Mouse (Mus musculus) Muller cell, postnatal 12 days (primary cell): ENCODE data around the gene Tacc3.

ENCODE experiments used
- DNase-seq: peaks from one replicate; pipeline ENCODE4 v3.0.0-alpha.2; 2015; ENCODE audit errors: inconsistent ontology term

Gene Tacc3

DNA sequence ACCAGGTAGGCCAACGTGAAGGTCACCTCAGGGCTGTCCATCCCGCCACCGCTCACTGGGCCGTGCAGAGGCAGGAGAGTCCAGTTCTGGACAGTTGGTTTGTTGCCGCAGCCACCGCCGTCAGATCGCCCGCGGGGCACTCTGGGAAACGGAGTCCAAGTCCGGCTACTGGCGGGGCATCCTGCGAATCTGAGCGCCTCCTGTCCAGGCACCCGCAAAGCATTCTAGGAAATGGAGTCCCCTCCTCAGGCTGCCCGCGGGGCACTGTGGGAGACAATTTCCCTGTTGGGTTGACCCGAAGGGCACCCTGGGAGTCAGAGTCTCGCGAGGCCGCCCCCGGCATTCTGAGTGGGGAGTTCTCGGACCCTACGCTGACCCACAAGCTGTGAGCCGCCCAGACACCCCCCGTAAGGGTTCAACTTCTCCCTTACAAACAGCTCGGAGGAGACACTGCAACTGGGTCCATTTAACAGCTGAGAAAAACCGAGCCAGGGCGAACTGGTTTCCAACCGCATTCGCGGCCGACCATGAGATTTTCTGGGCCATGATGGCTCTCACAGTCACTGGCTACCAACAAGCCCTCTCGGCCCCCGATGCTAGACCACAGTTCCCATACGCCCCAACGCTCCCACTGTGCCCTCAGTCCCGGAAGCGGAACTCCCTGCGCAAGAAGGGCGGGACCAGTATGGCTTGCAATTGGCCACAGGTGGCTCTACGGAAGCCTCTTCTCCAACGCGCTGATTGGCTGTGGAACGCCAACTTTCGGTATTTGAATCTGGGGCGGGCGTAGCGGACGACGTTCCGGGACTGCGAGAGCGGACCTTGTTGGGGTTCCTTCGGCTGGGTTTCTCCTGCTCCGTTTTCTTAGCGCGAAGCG, at the start of gene Tacc3, which contains the start of gene Tmem129:
Tacc3 (plus strand) TSS at position 342 of the 877 bp plus-strand sequence.
Tmem129 (minus strand) TSS at position 630 of the 877 bp plus-strand sequence.
- DNase-seq: peak; percentile 100

DNA sequence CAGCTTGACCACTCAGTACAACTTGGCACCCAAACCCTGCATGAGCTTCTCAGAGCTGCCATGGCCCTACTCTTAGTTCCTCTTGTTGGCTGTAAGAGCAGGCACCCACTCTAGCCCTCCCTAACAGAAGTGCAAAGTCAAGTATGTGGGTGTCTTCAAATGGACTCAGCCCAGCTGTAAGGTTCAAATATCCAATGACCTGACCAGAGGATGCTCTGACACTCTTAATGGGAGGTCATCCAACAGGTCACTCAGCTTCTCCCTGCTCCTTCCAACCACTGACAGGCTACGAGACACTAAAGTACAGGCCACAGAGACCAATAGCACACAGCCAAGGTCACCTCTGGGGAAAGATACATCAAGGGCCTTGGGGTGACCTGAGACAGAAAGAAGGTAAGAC, 48.7 kb upstream of the Tacc3 start:
- no peak for DNase-seq

DNA sequence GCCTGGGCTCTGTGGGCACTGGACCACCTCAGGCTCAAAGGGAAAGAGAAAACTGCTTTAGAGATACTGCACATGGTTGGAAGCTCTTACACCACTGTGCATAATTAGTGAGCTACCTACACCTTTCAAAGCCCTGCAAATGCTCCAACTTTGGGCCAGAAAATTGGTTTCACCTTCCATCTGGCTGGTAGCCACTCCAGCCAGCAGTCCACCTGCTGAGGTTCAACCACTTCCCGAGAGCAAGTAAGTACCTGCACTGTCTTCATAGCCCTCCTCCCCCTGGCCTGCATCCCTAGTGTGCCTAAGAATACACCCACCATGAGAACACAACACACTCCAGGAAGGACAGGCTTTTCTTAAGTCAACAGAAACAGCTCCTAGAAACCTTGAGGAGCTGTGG, 46.1 kb upstream of the Tacc3 start:
- no peak for DNase-seq

DNA sequence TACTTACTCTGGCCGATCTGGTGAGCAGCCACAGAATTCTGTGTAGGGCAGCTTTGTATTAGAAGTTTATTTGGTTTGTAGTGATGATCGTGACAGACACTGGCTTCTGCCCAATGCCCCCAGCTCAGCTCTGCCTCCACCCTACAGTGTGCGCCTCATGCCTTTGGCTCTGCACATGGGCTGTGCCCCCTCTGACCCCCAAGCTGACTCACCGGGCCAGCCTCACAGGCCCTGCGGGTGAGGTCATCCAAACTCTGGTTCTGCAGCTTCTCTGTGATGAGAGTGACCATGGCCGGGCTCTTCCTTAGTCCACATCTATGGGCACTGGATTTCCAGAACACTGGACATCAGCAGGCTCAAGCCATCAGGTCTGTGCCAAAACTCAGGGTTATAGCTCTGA, 43.5 kb upstream of the Tacc3 start:
- peak; percentile 50 for DNase-seq

DNA sequence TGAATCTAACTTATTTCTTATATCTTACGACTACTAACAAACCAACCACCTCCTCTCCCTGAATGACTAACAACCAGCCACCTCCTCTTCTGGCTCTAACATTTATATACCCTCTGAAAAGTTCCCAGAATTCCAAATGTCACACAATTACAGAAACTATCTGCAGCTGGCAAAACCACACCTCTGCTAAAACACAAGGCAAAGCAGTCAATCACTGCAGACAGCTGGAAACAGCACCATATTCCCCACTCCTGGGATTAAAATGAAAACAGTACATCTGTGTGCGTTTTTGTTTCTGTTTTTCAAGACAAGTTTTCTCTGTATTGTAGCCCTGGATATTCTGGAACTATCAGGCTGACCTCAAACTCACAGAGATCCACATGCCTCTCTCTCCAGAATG, 35.3 kb upstream of the Tacc3 start:
- DNase-seq: no peak

DNA sequence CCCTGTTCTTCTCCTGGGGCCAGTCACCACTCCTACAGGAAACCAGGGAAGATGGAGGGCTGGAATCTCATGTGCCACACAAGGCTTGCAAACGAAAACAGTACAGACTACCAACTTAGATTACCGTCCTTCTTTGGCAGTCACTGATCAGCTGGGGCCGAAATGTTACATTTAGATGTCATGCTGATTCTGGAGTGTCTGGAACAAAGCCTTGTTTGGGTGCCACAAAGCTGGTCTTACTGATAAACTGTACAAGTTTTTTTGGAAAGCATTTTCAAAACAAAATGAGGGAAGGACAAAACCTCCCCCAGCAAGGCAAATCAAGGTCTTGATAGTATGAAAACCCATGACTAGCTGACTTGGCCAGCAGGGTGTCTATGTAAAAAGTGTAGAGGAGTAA, 34.2 kb upstream of the Tacc3 start:
- no peak for DNase-seq

DNA sequence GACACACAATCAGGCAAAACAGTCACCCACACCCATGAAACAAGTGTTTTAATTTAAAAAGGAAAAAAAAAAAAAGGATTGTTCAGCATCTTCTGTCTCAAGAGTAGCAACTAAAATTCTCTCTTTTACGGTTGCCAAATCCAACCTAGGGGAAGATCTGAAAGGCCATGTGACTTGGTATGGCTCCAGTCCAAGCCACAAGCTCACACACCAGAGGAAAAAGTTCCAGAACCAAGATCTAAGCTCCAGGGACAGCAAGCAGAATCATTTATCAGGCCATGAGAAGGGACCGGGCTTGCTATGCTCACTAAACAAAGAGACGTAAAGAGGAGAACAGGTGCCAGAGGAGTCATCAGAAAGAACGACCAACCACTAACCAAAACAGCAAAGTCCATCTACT, 30.0 kb upstream of the Tacc3 start:
- peak; percentile 29 for DNase-seq

DNA sequence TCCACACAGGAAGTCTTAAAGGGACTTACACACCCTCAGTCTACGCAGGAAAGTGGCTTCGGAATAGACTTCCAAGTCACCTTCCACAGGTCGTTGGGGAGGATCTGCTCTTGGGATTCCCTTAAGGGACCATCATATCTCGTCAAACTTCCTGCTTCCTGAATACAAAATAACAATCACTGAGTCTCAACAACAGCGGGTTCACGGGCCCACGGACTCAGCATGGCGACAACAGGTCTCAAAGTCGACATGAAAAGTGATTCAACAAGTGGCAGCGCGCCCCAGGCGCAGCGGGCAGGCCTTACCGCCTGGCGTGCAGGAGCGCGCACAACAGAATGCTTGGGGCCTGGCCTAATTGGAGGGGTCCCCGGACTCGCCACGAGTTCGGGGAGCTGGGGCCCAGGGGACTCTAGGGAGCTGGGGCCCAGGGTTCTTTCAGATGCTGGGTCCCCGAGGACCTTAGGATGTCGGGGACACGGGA, 29.1 kb upstream of the Tacc3 start:
- peak; percentile 82 for DNase-seq

DNA sequence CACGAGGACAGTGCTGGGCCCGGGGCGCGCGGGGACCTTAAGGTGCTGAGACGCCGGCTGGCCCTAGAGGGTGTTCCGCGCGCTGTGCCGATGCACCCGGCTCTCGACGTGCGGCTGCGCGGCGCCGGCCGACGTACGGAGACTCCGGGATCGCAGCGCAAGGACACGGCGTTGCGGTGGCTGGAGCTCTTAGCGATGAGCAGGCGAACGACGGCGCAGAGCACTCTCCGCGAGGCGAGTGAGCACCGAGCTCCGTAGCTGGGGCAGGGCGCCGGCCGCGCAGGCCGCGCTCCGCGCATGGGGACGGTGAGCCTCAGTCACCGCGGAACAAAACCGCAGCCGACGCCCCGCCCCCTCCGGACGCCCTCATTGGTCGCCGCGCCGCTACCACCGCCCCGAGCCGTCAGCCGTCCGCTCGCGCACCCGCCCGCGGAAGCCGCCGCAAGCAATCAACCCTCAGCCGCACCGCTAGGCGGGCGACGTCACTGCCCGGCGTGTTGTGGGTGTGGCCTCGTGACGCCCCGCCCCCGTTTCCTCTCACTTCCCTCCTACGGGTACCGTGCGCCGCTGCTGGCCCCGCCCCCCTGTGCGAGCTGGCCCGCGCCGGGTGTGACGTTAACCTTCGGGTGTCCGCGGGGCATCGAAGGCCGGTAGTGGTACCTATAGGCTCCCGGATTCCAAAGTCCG, 28.5 kb upstream of the Tacc3 start, which contains the start of the genes Fam53a and Gm9903:
Fam53a (minus strand) TSS at position 335 of the 687 bp plus-strand sequence.
Gm9903 (plus strand) TSS at position 625 of the 687 bp plus-strand sequence.
- peak; percentile 99 for DNase-seq

DNA sequence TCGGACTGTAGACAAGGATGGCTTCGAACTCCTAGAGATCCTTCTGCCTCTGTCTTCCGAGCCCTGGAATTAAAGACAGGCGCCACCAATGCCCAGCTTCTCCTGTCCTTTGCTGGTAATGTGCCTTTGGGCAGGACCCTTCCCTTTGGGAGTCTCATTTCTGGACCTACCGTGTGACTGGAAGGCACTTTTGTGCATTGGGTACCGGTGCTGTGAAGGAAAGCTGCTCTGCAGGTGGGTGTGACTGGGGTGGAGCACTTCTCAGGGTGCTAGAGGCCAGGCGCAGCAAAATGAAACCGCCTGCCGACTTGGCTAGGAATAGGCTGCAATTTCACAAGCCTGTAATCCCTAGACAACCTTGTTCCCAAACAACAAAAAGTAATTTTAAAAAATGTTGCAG, 27.9 kb upstream of the Tacc3 start:
- no peak for DNase-seq

DNA sequence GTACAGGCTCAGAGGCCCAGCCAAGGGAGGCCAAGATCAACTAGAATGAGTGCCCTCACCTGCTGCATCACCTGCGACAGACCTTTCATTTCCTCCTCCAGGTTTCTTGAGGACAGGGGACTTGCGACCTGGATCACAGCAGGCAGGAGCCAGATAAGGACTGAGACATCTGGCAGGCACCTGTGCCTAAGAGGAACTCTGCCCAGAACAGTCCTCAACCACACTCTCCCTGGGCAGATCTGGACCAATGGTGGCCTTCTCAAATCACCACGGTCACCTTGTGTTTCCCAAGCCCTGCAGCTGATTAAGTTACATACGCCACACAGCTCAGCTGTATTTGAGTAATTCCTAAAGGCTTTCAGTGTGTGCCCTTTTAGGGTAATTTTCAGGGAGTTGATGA, 27.3 kb upstream of the Tacc3 start:
- DNase-seq: no peak

DNA sequence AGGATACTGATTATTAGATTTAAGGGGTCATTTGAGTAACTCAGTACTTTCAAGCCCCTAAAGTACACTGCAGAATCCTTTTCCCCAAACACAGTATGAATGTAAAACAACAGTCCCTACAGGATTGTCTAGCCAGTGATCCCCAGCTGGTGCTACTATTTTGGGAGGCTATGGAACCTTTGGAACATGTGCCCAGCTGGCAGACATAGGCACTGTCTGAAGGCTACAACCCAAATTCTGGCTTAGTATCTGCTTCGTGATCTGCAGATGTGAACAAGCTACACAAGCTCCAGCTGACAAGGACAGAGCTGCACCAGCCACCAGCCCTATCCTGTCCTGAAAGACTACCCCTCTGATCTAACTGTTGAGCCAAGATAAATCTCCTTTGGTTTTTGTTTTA, 25.4 kb upstream of the Tacc3 start:
- no peak for DNase-seq

DNA sequence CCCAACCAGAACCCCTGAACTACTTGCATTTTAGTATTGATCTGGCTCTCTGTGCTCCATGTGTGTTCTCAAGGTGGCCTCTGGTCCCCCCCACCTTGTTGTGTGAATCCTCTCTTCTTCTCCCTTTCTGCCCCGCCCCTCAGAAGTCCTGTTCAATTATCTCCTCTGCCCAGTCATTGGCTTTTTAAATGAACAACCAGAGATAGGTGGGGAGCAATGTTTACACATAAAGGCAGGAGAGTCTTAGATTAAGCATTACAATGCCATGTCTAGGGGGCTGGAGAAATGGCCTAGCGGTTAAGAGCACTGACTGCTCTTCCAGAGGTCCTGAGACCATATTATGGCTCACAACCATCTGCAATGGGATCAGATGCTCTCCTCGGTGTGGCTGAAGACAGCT, 22.6 kb upstream of the Tacc3 start:
- no peak for DNase-seq

DNA sequence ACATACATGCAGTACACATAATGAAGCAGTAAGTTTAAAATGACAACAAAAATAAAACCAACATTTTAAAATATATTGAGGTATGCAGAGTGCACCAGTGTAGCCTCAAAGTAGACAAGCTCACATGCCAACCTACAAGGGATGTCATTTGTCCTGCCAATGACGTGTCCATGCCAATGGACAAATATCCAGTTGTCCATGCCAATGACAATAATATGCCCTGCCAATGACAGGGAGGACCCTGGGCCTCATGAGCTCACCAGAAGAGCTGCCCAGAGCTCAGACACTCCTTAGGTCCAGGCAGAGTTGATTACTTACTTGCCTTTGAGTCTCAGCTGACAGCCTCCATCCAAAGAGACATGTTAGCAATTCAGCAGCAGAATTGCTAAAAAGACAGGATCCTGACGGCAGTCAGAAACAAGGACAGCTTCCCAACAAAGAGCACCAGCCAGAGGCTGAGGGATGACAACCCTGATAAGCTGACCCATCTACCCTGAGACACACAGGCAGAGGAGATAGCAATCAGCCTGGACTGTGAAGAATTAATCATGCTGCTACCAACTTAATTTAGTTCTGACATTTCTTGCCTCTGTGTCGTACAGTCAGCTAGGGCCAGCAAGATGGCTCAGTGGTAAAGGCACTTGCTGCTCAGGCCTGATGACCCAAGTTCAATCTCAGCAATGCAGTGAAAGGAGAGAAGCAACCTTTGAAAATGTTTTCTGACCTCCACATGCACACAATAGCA, 20.1 kb upstream of the Tacc3 start:
- no peak for DNase-seq

DNA sequence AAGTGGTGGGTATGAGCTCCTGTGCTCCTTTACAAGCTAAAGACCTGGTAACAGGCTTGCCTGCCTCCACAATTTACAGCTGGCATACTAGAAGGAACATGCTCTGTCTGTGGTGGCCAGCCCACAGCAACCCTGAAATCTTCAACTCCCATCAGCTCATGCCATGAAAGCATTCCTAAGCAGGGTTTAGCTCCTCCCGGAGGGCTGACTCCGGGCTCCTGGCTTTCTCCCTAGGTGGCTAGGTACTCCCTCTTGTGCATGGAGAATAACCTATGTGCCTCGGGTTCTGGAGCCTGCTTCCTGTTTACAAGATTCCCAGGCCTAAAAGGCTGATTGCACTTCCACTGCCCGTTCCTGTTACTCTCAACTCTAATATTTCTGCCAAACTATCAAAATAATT, 19.1 kb upstream of the Tacc3 start:
- no peak for DNase-seq

DNA sequence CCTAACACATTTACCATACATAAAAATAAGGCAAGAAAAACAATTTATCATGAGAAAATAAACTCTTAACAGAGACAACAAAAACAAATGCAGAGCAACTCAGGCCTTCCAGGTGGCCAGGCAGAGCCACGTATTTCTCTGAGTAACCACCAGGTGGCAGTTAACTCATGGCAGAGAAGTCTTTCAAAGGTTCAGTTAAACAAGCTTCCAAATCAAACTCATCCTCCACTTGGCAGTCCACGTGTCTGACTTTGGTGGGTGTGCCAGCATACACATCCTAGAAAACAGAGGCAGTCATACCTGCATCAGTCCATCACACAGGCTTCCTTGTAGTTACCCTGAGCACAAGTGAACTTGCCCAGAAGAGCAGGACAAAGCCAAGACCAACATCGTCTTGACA, 17.3 kb upstream of the Tacc3 start:
- DNase-seq: no peak

DNA sequence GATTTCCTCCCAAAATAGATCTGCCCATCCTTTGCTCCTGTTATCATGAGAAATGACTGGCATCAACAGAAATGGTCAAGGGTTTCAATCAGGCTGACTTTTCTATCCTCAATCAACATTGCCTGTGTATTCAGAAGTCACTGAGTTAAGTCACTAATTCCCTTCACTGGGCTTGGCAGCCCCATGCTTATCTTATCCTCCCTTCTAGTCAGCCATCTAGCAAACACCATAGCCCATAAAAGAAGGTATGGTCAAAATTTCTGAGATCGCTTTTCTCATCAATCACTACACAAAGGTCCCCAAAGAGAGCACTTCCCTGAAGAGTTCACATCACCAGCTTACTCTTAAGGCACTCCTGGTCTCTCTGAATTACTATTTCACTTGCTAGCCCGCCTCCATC, 6.9 kb upstream of the Tacc3 start:
- no peak for DNase-seq

DNA sequence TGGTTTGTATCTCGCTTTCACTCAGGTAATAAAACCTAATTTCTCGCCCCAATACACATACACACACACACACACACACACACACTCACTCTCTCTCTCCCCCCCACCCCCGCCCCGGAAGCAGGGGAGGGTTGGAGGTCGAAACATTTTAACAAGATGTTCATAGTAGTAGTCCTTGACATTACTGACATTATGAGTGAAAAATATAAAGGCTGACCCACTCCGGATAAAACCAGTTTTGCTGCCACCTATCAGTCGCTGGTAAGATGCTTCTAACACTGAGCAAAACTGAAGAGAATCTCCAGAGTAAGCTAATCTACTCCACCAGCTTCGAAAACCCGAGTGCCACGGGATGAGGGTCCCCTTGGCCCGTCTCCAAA, 6.4 kb upstream of the Tacc3 start:
- no peak for DNase-seq

DNA sequence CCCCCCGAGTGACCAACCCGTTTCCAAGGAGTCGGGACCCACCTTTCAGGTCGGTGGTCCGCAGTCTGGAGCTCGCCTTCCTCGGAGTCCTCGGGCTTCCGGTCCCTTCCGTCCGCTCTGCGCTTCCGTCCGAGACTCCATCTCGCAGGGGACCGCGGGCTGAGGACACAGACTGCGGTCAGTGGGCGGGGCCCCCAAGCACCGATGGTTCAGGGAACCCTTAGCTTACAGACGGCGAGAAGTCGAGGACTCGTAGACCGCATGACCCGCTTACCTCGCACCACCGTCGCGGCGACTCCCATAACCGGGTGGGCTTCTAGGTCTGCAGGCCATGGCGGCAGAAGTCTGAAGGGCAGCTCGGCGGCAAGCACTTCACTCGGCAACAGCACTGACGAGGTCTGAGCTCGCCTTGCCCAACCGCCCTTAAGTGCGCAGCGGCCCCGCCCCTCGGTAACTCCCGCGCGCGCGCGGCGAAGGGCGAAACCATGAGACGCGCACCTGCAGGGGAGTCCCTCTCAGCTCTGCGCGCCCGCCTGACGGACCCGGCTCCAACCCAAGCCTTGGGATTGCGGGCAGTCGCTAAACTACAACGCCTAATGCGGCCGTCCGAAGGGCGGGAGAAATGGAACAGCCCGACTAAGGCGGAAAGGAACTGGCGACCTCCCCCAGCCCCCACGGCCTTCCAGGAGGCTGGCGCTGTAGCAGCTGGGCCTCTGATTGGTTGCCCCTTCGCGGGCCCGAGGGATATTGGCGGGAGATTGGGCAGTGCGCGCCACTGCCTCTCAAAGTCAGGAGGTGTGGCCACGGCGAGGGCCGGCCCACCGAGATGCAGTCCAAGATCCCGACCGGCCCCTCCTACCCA, 5.8 kb upstream of the Tacc3 start, which contains the start of gene Slbp:
Slbp (minus strand) TSS at position 654 of the 862 bp plus-strand sequence.
- peak; percentile 99 for DNase-seq

DNA sequence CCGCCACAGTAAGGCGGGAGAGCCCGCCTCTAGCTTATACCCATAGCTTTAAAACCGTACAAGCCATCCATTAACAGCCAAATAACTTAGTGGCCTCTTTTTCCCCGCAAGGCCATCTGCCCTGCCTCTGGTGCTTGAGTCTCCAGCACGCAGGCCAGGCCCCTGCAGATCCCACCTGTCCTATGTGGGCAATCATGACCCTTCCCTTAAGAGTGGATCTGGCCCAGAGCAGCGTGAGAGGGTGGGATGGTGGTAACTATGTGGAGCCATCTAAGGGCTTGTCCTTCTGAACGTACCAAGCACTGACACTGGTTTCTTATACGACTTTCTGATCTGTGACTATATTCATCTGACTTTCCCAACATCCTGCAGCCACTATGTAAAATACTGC, 5.2 kb upstream of the Tacc3 start:
- no peak for DNase-seq

DNA sequence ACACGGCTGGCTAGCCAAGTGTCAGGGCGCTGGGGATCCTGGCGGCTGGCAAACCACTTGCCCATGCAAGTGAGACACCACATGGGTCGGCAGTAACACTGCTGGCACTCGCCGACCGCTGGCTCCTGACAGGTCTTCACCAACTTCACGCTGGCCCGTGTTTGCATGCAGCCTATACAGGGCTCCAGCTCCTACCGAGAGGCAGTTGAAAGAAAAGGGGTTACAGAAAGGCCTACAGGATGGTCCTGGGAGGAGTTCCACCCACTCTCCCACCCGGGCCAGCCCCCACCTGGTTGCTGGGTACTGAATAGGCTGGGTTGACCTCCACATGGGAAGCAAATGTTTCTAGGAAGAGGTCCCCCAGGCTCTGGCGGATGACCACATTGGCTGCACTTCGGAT, 3.5 kb upstream of the Tacc3 start:
- no peak for DNase-seq
